Mouse (Mus musculus) hindbrain, embryonic 11.5 days (tissue): ENCODE results near the gene Creb5. TPM values are rescaled to one million over a fixed set of nuclear protein-coding genes. Genes with fewer than 3 reads are reported as not detected.

Experiments used
- ATAC-seq: fragments of 200-750 bp; cut with Nextera tagmentation; 2 replicates; pipeline ENCODE4 v1.8.0; 2017; ENCODE audit warnings: mild to moderate bottlenecking, moderate TSS enrichment, moderate library complexity; ENCODE audit not compliant: low FRiP score
- DNase-seq: peaks from one replicate; pipeline ENCODE4 v3.0.0-alpha.2; 2015; ENCODE audit warnings: low spot score
- H3K27ac ChIP-seq: fragments of 300-500 bp; sonication (generic); 2 replicates; pipeline ENCODE4 v1.5.1; 2014; ENCODE audit warnings: mild to moderate bottlenecking, low read depth, low read length
- H3K27me3 ChIP-seq: fragments of 300-500 bp; sonication (generic); 2 replicates; pipeline ENCODE4 v1.6.1; 2014; ENCODE audit warnings: mild to moderate bottlenecking, low read length, moderate library complexity, mixed read lengths; ENCODE audit not compliant: control insufficient read depth, insufficient read depth
- H3K36me3 ChIP-seq: fragments of 300-500 bp; sonication (generic); 2 replicates; pipeline ENCODE4 v1.6.1; 2014; ENCODE audit warnings: mild to moderate bottlenecking, low read length, moderate library complexity, mixed read lengths; ENCODE audit not compliant: control insufficient read depth, insufficient read depth
- H3K4me1 ChIP-seq: fragments of 300-500 bp; sonication (generic); replicated peaks from 2 replicates; pipeline ENCODE4 v1.6.1; 2014; ENCODE audit warnings: low read length, mixed read lengths; ENCODE audit not compliant: control insufficient read depth, insufficient read depth
- H3K4me2 ChIP-seq: fragments of 300-500 bp; sonication (generic); replicated peaks from 2 replicates; pipeline ENCODE4 v1.6.1; 2014; ENCODE audit warnings: mild to moderate bottlenecking, low read depth, low read length
- H3K4me3 ChIP-seq: fragments of 300-500 bp; sonication (generic); 2 replicates; pipeline ENCODE4 v1.5.1; 2014; ENCODE audit warnings: low read depth, low read length
- H3K9ac ChIP-seq: fragments of 300-500 bp; sonication (generic); 2 replicates; pipeline ENCODE4 v1.6.1; 2014; ENCODE audit warnings: low read depth, low read length
- H3K9me3 ChIP-seq: fragments of 300-500 bp; sonication (generic); 2 replicates; pipeline ENCODE4 v1.6.1; 2016; ENCODE audit warnings: low read length; ENCODE audit not compliant: control insufficient read depth
- WGBS: fragments of 180-500 bp; shearing (Covaris S2); extraction: QIAGEN DNeasy Blood & Tissue Kit; methylation state at CpG from one replicate; pipeline ENCODE4 v1.1.7; 2014; 5-methylcytosine and 5-hydroxymethylcytosine counted together
- polyA plus RNA-seq: library from polyadenylated mRNA; unstranded; fragments of >200 nt; fragmentation: Nextera tagmentation; extraction: Ambion mirVana; gene quantifications from 2 replicates; pipeline ENCODE4 v1.2.1, GENCODE M21; 2014

The Creb5 gene
- polyA plus RNA-seq, 1 experiment from 2014 or later = 5.5 TPM

DNA sequence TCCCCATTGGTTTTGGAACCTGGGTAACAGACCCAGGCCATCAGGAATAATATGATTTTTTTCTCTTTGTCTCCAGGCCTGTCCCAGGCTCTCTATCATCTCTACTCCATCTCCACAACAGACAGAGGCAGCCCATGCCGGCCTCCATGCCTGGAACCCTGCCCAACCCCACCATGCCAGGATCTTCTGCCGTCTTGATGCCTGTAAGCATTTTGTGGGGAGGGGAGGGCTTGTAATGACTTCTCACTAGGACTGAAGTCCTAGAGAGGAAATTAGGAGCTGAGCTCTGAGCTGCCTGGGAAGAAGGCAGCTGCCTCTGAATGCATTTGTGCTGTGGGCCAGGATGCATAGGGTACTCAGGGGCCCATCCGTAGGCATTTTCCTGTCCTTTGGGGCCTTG is 317.3 kb downstream of the Creb5 start:
- no peak overlapping the region for H3K4me3 ChIP-seq
- H3K4me2 ChIP-seq = no peak overlapping the region
- no peak overlapping the region for H3K27ac ChIP-seq
- no peaks in the 10 kb centered on the region for H3K4me1 ChIP-seq
- no peak overlapping the region for H3K9ac ChIP-seq
- H3K36me3 ChIP-seq = no peaks in the 10 kb centered on the region
- 94% methylated on average over 3 of the region's 3 CpGs for WGBS
- H3K9me3 ChIP-seq = no peaks in the 10 kb centered on the region
- DNase-seq = no peak
- no peak for ATAC-seq
- H3K27me3 ChIP-seq = no peaks in the 10 kb centered on the region

DNA sequence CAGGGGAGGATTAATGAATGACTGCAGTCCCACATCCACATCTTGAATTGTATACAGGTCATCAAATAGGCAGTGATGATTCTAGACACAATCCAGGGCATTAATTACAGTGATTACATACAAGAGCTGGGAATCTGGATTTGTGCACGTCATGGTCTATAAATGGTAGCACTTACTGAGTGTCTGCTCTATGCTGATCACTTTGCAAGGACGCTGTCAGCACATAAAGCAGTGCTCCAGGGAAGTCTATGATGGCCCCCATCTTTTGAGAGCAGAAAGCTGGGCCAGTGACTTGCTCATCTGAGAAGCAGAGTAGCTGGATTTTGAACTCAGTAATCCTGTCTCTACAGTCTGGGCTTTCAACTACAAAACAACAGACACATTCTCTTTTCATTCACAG is 318.1 kb downstream of the Creb5 start:
- no peaks in the 10 kb centered on the region for H3K27me3 ChIP-seq
- no peaks in the 10 kb centered on the region for H3K9me3 ChIP-seq
- no peaks in the 10 kb centered on the region for H3K4me1 ChIP-seq
- H3K4me2 ChIP-seq = no peak overlapping the region
- 88% methylated on average over 2 of the region's 2 CpGs for WGBS
- no peaks in the 10 kb centered on the region for H3K36me3 ChIP-seq
- H3K4me3 ChIP-seq = no peak overlapping the region
- ATAC-seq (no peak), DNase-seq (no peak)
- no peak overlapping the region for H3K27ac ChIP-seq
- H3K9ac ChIP-seq = no peak overlapping the region

DNA sequence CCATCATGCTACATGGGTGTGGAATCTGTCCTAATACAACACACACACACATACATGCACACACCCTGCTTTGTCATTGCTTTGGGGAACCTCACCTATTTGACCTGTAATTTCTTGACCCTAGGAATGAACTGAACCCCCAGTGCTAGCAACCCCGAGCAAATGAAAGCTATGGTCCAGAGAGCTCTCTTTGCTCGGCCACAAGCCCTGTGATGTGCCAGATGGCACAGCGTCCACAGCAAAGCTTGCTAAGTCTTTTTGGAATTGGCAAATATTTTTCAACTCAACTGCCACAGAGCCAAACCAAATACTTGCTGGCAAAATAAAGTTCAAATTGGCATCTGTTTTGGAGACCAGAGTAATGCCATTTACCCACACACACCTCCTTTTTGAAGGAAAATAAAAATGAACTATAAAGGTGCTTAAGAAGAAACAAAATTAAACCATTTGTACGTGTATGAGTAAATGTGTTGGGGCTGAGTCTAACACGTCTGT is 324.4 kb downstream of the Creb5 start:
- no peak overlapping the region for H3K27ac ChIP-seq
- ATAC-seq = no peak
- 82% methylated on average over 5 of the region's 5 CpGs for WGBS

DNA sequence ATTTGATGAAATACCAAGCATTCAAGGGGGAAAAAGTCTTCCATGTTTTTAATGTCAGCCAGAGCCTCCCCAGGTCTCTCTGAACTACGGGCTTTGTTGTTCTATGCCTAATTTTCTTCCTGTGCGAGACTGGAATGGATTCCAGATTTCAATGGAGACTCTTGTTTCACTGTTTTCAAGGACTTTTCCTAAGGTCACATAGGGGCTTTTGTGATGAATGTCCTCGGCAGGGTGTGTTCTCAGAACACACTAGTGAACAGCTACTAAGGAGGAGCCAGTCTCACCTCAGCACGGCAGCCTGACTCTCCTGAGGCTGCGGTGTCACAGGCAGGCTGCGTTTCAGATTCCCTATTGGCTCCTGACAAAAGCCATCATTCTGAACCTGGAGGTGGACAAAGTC is 325.6 kb downstream of the Creb5 start:
- no peak overlapping the region for H3K9ac ChIP-seq
- DNase-seq (no peak), ATAC-seq (no peak)
- no peaks in the 10 kb centered on the region for H3K27me3 ChIP-seq
- 52% methylated on average over 6 of the region's 6 CpGs for WGBS
- H3K36me3 ChIP-seq = no peaks in the 10 kb centered on the region
- H3K9me3 ChIP-seq = no peaks in the 10 kb centered on the region
- H3K4me1 ChIP-seq = no peaks in the 10 kb centered on the region
- no peak overlapping the region for H3K27ac ChIP-seq
- no peak overlapping the region for H3K4me2 ChIP-seq
- no peak overlapping the region for H3K4me3 ChIP-seq

More for the DNA sequence above, 324.4 kb downstream of the Creb5 start:
- H3K9me3 ChIP-seq = no peaks in the 10 kb centered on the region
- DNase-seq = no peak
- no peak overlapping the region for H3K9ac ChIP-seq
- H3K36me3 ChIP-seq = no peaks in the 10 kb centered on the region
- H3K4me3 ChIP-seq = no peak overlapping the region
- H3K4me1 ChIP-seq = no peaks in the 10 kb centered on the region
- H3K27me3 ChIP-seq = no peaks in the 10 kb centered on the region
- H3K4me2 ChIP-seq = no peak overlapping the region

DNA sequence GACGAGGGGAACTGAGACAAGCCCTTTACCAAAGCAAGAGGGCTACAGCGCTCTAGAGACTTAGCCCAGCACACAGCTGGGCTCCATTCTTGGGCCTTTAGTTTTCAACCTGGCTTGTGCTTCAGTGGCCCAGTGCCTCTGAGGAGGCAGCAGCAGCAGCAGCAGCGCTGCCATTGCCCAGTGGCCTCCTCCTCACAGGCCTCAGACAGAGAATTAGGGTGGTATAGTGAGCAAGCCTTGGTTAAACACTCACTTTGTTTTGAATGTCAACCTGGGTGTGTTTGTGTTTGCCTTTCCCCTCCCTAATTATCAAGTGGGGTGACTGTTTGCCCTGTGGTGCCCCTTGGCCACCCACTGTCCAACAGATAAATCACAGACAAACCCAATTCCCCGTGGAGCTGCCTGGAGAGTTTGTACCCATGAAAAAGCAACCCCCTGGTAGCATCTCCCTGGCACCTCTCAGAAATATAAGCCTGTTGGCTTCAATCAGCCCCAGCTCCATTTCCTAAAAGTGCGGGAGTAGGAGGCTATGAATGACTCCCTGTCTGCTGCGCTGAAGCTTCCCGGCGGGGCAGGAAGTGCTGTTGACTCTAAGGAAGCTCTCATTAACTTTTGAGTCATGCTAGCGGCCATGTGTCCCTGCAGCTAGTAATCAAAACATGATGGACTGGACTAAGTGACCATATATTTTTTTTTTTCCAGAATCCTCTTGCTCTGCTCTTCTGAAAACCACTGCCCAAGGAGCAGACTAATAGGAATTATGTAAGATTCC is 328.6 kb downstream of the Creb5 start:
- Histone ChIP-seq H3K27me3 (no peaks in the 10 kb centered on the region), H3K4me2 (no peak overlapping the region), H3K9ac (no peak overlapping the region), H3K4me1 (no peaks in the 10 kb centered on the region; the same call in 1 of the 2 replicates), H3K9me3 (no peaks in the 10 kb centered on the region), H3K4me3 (no peak overlapping the region), H3K27ac (no peak overlapping the region), H3K36me3 (no peaks in the 10 kb centered on the region)
- 57% methylated on average over 9 of the region's 9 CpGs for WGBS
- ATAC-seq (no peak), DNase-seq (no peak)

DNA sequence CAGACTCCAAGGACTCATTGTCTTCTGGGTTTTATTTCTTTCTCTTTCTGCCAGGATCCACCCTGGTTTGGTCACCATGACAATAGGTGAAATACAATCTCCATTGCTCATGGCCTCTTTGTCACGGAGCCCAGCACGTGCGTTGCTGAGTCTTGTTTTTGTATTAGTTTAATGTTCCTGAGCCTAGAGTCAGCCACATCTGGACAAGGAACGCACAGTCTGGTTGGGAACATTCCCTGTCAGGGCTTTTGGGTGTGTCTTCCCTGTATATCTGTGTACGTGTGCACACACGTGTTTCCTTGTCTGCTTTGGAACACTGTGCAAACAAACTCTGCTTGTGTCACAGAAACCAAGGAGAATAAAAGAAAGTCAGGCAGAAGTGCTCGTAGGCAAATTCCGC is 331.1 kb downstream of the Creb5 start:
- Histone ChIP-seq H3K27me3 (no peaks in the 10 kb centered on the region), H3K9ac (no peak overlapping the region), H3K4me2 (no peak overlapping the region), H3K4me3 (no peak overlapping the region), H3K27ac (no peak overlapping the region), H3K36me3 (no peaks in the 10 kb centered on the region), H3K4me1 (no peaks in the 10 kb centered on the region; the same call in 1 of the 2 replicates), H3K9me3 (no peaks in the 10 kb centered on the region)
- 57% methylated on average over 8 of the region's 8 CpGs for WGBS
- no peak for DNase-seq
- ATAC-seq = no peak

DNA sequence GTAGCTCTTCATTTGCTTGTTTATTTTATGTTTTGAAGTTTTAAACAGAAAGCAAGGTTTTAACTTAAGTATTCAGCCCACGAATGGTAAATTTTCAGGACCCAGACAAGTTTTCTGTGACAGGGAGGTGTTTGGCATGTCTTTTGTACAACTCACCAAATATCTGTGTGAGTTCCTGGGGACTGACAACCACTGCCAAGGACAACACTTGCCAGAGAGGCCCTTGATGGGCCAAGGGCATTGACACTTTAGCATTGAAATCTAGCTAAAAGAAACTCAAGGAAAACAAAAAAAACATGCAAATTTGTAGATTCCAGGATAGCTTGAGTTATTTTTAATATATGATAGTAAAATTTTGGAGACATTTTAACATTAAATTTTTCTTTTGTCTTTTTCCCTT is 332.6 kb downstream of the Creb5 start:
- no peak for ATAC-seq
- 72% methylated on average over 1 of the region's 1 CpGs for WGBS

DNA sequence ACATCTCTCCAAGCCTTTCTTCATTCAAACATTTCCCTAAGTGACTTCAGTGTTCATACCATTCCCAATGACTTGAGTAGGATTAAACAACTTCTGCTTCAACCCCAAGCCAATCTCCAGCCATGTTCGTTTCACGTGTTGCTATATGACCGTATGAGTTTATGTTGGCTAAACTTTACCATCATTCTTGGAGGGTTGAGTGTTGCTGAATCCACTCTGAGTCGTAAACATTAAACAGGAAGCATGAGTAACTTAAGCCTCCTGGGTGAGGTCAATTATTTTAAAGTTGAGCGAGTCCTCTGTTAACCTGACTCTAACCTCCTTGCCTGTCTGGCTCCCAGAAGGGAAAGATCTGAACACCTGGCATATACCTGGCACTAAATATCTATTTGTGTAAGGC is 334.2 kb downstream of the Creb5 start:
- H3K4me3 ChIP-seq = no peak overlapping the region
- no peak overlapping the region for H3K4me2 ChIP-seq
- no peaks in the 10 kb centered on the region for H3K36me3 ChIP-seq
- no peak overlapping the region for H3K9ac ChIP-seq
- no peaks in the 10 kb centered on the region; the same call in 1 of the 2 replicates for H3K4me1 ChIP-seq
- WGBS = 93% methylated on average over 5 of the region's 5 CpGs
- no peaks in the 10 kb centered on the region for H3K9me3 ChIP-seq
- ATAC-seq (no peak), DNase-seq (no peak)
- H3K27ac ChIP-seq = no peak overlapping the region
- no peaks in the 10 kb centered on the region for H3K27me3 ChIP-seq

More for the DNA sequence above, 332.6 kb downstream of the Creb5 start:
- Histone ChIP-seq H3K4me1 (no peaks in the 10 kb centered on the region; the same call in 1 of the 2 replicates), H3K9me3 (no peaks in the 10 kb centered on the region), H3K4me3 (no peak overlapping the region), H3K27me3 (no peaks in the 10 kb centered on the region), H3K4me2 (no peak overlapping the region), H3K27ac (no peak overlapping the region), H3K9ac (no peak overlapping the region), H3K36me3 (no peaks in the 10 kb centered on the region)
- no peak for DNase-seq
